Mouse (Mus musculus): ENCODE measurements around the gene Spg7. TPM values are rescaled to one million over a fixed set of nuclear protein-coding genes. Genes with fewer than 3 reads are reported as not detected.
"Not testable (repeated sequence)": the region's sequence is repeated elsewhere in the genome, so short reads cannot be mapped to it uniquely, and the experiment has no call there.

Spg7 gene
- polyA plus RNA-seq, 1 experiment from 2014 or later: 47.7 TPM

GRCm38 (mm10) chr8:123097786-123098584 lies 35.2 kb downstream of the Spg7 start:
- peaks cover 8% of the 10 kb centered on the region for H3K36me3 ChIP-seq (ENCODE audit: control insufficient read depth, insufficient read depth, low read length)
- no peaks in the 10 kb centered on the region for H3K27me3 ChIP-seq (ENCODE audit: control insufficient read depth, insufficient read depth, low read length)
- H3K4me3 ChIP-seq (ENCODE audit: low read depth, low read length): no peak overlapping the region
- no peak overlapping the region for H3K9ac ChIP-seq (ENCODE audit: low read length)
- ATAC-seq (ENCODE audit: insufficient read depth, low FRiP score, low TSS enrichment): no peak
- H3K27ac ChIP-seq (ENCODE audit: low read depth, low read length): no peak overlapping the region
- 0 out of 2 replicates have a peak, but pooled peaks cover 2% of the 10 kb centered on the region for H3K4me1 ChIP-seq (ENCODE audit: control insufficient read depth, insufficient read depth, low read length)
- no peak for DNase-seq (ENCODE audit: low spot score)
- 78% methylated on average over 12 of the region's 12 CpGs for WGBS
- H3K4me2 ChIP-seq (ENCODE audit: low read depth): no peak overlapping the region
- H3K9me3 ChIP-seq (ENCODE audit: control insufficient read depth, low read length): no peaks in the 10 kb centered on the region

GRCm38 (mm10) chr8:123100288-123100687 lies 37.5 kb downstream of the Spg7 start:
- no peaks in the 10 kb centered on the region for H3K27me3 ChIP-seq (ENCODE audit: control insufficient read depth, insufficient read depth, low read length)
- no peaks in the 10 kb centered on the region for H3K9me3 ChIP-seq (ENCODE audit: control insufficient read depth, low read length)
- DNase-seq (ENCODE audit: low spot score) (no peak), ATAC-seq (ENCODE audit: insufficient read depth, low FRiP score, low TSS enrichment) (no peak)
- H3K4me1 ChIP-seq (ENCODE audit: control insufficient read depth, insufficient read depth, low read length): peaks cover 8% of the 10 kb centered on the region
- H3K4me3 ChIP-seq (ENCODE audit: low read depth, low read length): no peak overlapping the region
- no peak overlapping the region for H3K9ac ChIP-seq (ENCODE audit: low read length)
- no peak overlapping the region for H3K27ac ChIP-seq (ENCODE audit: low read depth, low read length)
- peaks cover 16% of the 10 kb centered on the region for H3K36me3 ChIP-seq (ENCODE audit: control insufficient read depth, insufficient read depth, low read length)
- H3K4me2 ChIP-seq (ENCODE audit: low read depth): no peak overlapping the region
- 72% methylated on average over 8 of the region's 8 CpGs for WGBS

GRCm38 (mm10) chr8:123101244-123101643 lies 38.5 kb downstream of the Spg7 start:
- DNase-seq (ENCODE audit: low spot score) (no peak), ATAC-seq (ENCODE audit: insufficient read depth, low FRiP score, low TSS enrichment) (no peak)
- Histone ChIP-seq H3K27me3 (ENCODE audit: control insufficient read depth, insufficient read depth, low read length) (no peaks in the 10 kb centered on the region), H3K4me3 (ENCODE audit: low read depth, low read length) (no peak overlapping the region), H3K4me2 (ENCODE audit: low read depth) (no peak overlapping the region), H3K9me3 (ENCODE audit: control insufficient read depth, low read length) (no peaks in the 10 kb centered on the region), H3K9ac (ENCODE audit: low read length) (no peak overlapping the region), H3K4me1 (ENCODE audit: control insufficient read depth, insufficient read depth, low read length) (peaks cover 8% of the 10 kb centered on the region), H3K36me3 (ENCODE audit: control insufficient read depth, insufficient read depth, low read length) (peaks cover 14% of the 10 kb centered on the region), H3K27ac (ENCODE audit: low read depth, low read length) (no peak overlapping the region)
- WGBS: 77% methylated on average over 4 of the region's 4 CpGs

- Histone ChIP-seq H3K4me3 (ENCODE audit: low read depth, low read length) (peak within 1 kb of the TSS; percentile 95), H3K27ac (ENCODE audit: low read depth, low read length) (peak within 1 kb of the TSS; percentile 93), H3K9ac (ENCODE audit: low read length) (peak within 1 kb of the TSS; percentile 97), H3K36me3 (ENCODE audit: control insufficient read depth, insufficient read depth, low read length) (peaks cover 14% of the 10 kb centered on the region), H3K9me3 (ENCODE audit: control insufficient read depth, low read length) (no peaks in the 10 kb centered on the region), H3K4me2 (ENCODE audit: low read depth) (peak within 1 kb of the TSS; percentile 95), H3K27me3 (ENCODE audit: control insufficient read depth, insufficient read depth, low read length) (no peaks in the 10 kb centered on the region), H3K4me1 (ENCODE audit: control insufficient read depth, insufficient read depth, low read length) (peaks cover 8% of the 10 kb centered on the region)
- DNase-seq (ENCODE audit: low spot score) (peak; percentile 96), ATAC-seq (ENCODE audit: insufficient read depth, low FRiP score, low TSS enrichment) (peak; percentile 95)
- WGBS: 2% methylated on average over 54 of the region's 56 CpGs
Observed at GRCm38 (mm10) chr8:123101735-123102685, 39.3 kb downstream of the Spg7 start, which contains the start of gene Rpl13. Gene Rpl13, plus strand, starts transcription at chr8:123102350.

GRCm38 (mm10) chr8:123102855-123103254 lies 40.1 kb downstream of the Spg7 start:
- not testable (repeated sequence) for DNase-seq (ENCODE audit: low spot score); H3K4me1 ChIP-seq (ENCODE audit: control insufficient read depth, insufficient read depth, low read length); H3K27me3 ChIP-seq (ENCODE audit: control insufficient read depth, insufficient read depth, low read length); H3K9me3 ChIP-seq (ENCODE audit: control insufficient read depth, low read length)
- peak overlapping the region; percentile 95 for H3K4me3 ChIP-seq (ENCODE audit: low read depth, low read length)
- peak overlapping the region; percentile 97 for H3K9ac ChIP-seq (ENCODE audit: low read length)
- peaks cover 14% of the 10 kb centered on the region for H3K36me3 ChIP-seq (ENCODE audit: control insufficient read depth, insufficient read depth, low read length)
- WGBS: under 1% methylated on average over 25 of the region's 26 CpGs
- ATAC-seq (ENCODE audit: insufficient read depth, low FRiP score, low TSS enrichment): peak; percentile 14; the same call in 1 of the 2 replicates
- peak overlapping the region; percentile 93 for H3K27ac ChIP-seq (ENCODE audit: low read depth, low read length)
- peak overlapping the region; percentile 95 for H3K4me2 ChIP-seq (ENCODE audit: low read depth)

- H3K4me3 ChIP-seq (ENCODE audit: low read depth, low read length): peak overlapping the region; percentile 95
- no peak overlapping the region for H3K27ac ChIP-seq (ENCODE audit: low read depth, low read length)
- no peaks in the 10 kb centered on the region for H3K27me3 ChIP-seq (ENCODE audit: control insufficient read depth, insufficient read depth, low read length)
- H3K9ac ChIP-seq (ENCODE audit: low read length): peak overlapping the region; percentile 97
- no peak for ATAC-seq (ENCODE audit: insufficient read depth, low FRiP score, low TSS enrichment)
- peaks cover 8% of the 10 kb centered on the region for H3K4me1 ChIP-seq (ENCODE audit: control insufficient read depth, insufficient read depth, low read length)
- WGBS: 14% methylated on average over 14 of the region's 15 CpGs
- DNase-seq (ENCODE audit: low spot score): no peak
- H3K36me3 ChIP-seq (ENCODE audit: control insufficient read depth, insufficient read depth, low read length): peaks cover 14% of the 10 kb centered on the region
- no peaks in the 10 kb centered on the region for H3K9me3 ChIP-seq (ENCODE audit: control insufficient read depth, low read length)
- peak overlapping the region; percentile 95 for H3K4me2 ChIP-seq (ENCODE audit: low read depth)
Observed at GRCm38 (mm10) chr8:123103285-123103684, 40.5 kb downstream of the Spg7 start.

- Histone ChIP-seq H3K9me3 (ENCODE audit: control insufficient read depth, low read length) (no peaks in the 10 kb centered on the region), H3K27ac (ENCODE audit: low read depth, low read length) (no peak overlapping the region), H3K4me1 (ENCODE audit: control insufficient read depth, insufficient read depth, low read length) (peaks cover 8% of the 10 kb centered on the region), H3K36me3 (ENCODE audit: control insufficient read depth, insufficient read depth, low read length) (peaks cover 14% of the 10 kb centered on the region), H3K9ac (ENCODE audit: low read length) (no peak overlapping the region), H3K4me3 (ENCODE audit: low read depth, low read length) (no peak overlapping the region; the same call in 1 of the 2 replicates), H3K27me3 (ENCODE audit: control insufficient read depth, insufficient read depth, low read length) (no peaks in the 10 kb centered on the region), H3K4me2 (ENCODE audit: low read depth) (peak overlapping the region; percentile 95)
- 91% methylated on average over 6 of the region's 6 CpGs for WGBS
- ATAC-seq (ENCODE audit: insufficient read depth, low FRiP score, low TSS enrichment) (no peak), DNase-seq (ENCODE audit: low spot score) (no peak)
Observed at GRCm38 (mm10) chr8:123104046-123104767, 41.5 kb downstream of the Spg7 start.
